Mouse (Mus musculus) CH12.LX (cell line): ENCODE results near the gene Fam120a.

Source experiments
- CHD2 ChIP-seq: IDR thresholded peaks from 2 replicates; pipeline ENCODE4 v1.6.1; 2011; ENCODE audit warnings: low read length, improper control_type of control experiment
- JUND ChIP-seq: conservative IDR thresholded peaks from 2 replicates; pipeline ENCODE4 v1.6.1; 2011; ENCODE audit warnings: low read depth, low read length, improper control_type of control experiment
- POLR2A ChIP-seq: IDR thresholded peaks from 2 replicates; pipeline ENCODE4 v1.6.1; 2011; ENCODE audit warnings: low read depth, mild to moderate bottlenecking, improper control_type of control experiment, low read length

GRCm38 (mm10) chr13:48958608-48959007 is 9.2 kb downstream of the Fam120a start:
- TF ChIP-seq POLR2A = no peak
- TF ChIP-seq JUND = no peak
- no peak for TF ChIP-seq CHD2
